Mouse (Mus musculus) kidney, adult 2 months (tissue): ENCODE results near the gene Diaph3.

Source experiments
- CTCF ChIP-seq: fragments of 200-500 bp; conservative IDR thresholded peaks from 2 replicates; pipeline ENCODE4 v1.5.1; 2011; ENCODE audit warnings: low read depth, mild to moderate bottlenecking, control low read depth, low read length, moderate library complexity, mixed read lengths; ENCODE audit not compliant: insufficient read depth, insufficient read length
- POLR2A ChIP-seq: fragments of 200-500 bp; IDR thresholded peaks from one replicate; pipeline ENCODE4 v1.6.1; 2011; ENCODE audit warnings: low read depth, low read length, control low read depth

DNA sequence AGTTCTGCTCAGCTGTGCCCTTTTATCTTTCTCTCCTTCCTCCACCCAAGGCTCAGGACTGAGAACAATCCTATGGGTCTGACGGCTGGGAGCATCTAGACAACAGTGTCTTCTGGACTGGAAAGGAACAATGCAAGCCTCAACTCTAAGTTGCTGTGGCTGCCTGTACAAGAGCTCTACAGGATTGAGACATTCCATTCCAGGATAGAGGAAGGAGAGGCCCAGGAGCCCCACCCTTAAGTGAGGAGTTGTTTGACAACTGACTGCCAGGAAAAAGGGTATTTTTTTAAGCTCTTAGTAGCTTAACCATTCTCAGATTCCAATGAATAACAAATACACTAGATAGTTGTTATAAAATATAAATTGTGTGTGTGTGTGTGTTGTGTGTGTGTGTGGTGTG lies 53.0 kb downstream of the Diaph3 start:
- TF ChIP-seq POLR2A (no peak), CTCF (no peak)
